Comparison of ENCODE assay signal across 34 mouse cellular contexts in the genomic region with DNA sequence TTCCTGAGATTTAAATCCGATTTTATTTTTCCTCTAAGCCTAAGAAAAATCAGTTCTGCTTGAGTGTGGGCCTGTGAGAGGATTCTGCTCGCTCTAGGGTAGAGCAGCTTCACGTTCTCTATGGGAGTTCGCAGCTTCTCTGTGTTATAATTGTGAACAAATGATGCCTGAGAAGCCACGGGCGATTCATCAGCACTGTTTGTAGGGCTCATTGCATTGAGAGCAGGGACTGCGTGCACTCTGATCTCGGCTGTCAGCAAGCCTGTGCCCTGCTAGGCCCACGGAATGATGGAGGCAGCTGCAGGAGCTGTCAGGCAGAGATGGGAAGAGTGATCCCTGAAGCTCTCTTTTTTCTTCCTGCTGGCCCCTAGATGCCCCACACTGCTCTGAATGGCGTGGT. TPM values are rescaled to one million over a fixed set of nuclear protein-coding genes. Genes with fewer than 3 reads are reported as not detected.
DNase-seq lines count a peak whose midpoint lies in the region; ATAC-seq lines count a peak whose summit lies in the region.
"Had no signal": no experiment of that assay in that cellular context is flagged by ENCODE, and none has a peak within 500 bp of the region (broad histone marks: within the 10 kb centered on the region; RNA-seq: fewer than 3 reads in every experiment).

No protein-coding gene starts in this region.

- peaks cover 66% of the 10 kb centered on the region for H3K27me3 ChIP-seq in megakaryocyte, embryonic 14.5 days (replicated peaks)
- H3K27me3 ChIP-seq: CH12.LX; liver, embryonic 15.5 days had no signal

- peak; percentile 72 for DNase-seq in heart, adult 11 months
- no peak for DNase-seq in heart, adult 8-10 months (ENCODE audit: low spot score)
- DNase-seq in thymus, postnatal 4 days: peak; percentile 3
- DNase-seq in thymus, postnatal 36 days: no peak
- DNase-seq in frontal cortex, postnatal 36 days (ENCODE audit: low spot score in 2 of 2): no peak
- DNase-seq in kidney, postnatal 14 days: no peak
- DNase-seq: adrenal gland, adult 2 months; adrenal gland, postnatal 36 days; cerebellum, adult 2 months; cerebellum, postnatal 14 days; gastrocnemius, postnatal 10 days; kidney, adult 9 months; kidney, postnatal 25 days; lung, embryonic 14.5 days; lung, postnatal 14 days; right cerebral cortex, adult 18-20 months; spleen, adult 18-20 months; thymus, adult 2 months had no signal

- peaks cover 41% of the 10 kb centered on the region for H3K4me1 ChIP-seq in megakaryocyte, embryonic 14.5 days
- H3K4me1 ChIP-seq: heart, embryonic 15.5 days had no signal

- H3K4me3 ChIP-seq in megakaryocyte, embryonic 14.5 days (replicated peaks): peak overlapping the region; percentile 67
- H3K4me3 ChIP-seq: erythroblast, embryonic 14.5 days; heart, embryonic 10.5 days; heart, embryonic 15.5 days; left cerebral cortex, adult 2 months; limb, embryonic 12.5 days; liver, embryonic 15.5 days had no signal

- no peak for ATAC-seq in megakaryocyte, adult 5-6 weeks (ENCODE audit: poor library complexity, severe bottlenecking)
- ATAC-seq: activated CD4-positive, CD25-positive, alpha-beta regulatory T cell, adult 4 months; forebrain, embryonic 16.5 days; intestine, postnatal 0 days had no signal

- no peaks in the 10 kb centered on the region for H3K9me3 ChIP-seq in megakaryocyte, embryonic 14.5 days
- H3K9me3 ChIP-seq: heart, embryonic 10.5 days; heart, embryonic 15.5 days; limb, embryonic 12.5 days; liver, embryonic 15.5 days had no signal

- H3K36me3 ChIP-seq in megakaryocyte, embryonic 14.5 days (replicated peaks; ENCODE audit: low read length): no peaks in the 10 kb centered on the region
- H3K36me3 ChIP-seq: heart, embryonic 10.5 days; heart, embryonic 15.5 days; limb, embryonic 12.5 days; liver, embryonic 15.5 days had no signal

RNA-seq across cellular contexts. Expression of a gene that starts 5.3 kb away (rescaled TPM):
- under 1 TPM in 3 of 4 experiments, not detected in 1; 0.11 to 0.35 (median 0.17) TPM for total RNA-seq in heart, adult 8-10 months (2022)
- not detected in 2 replicates for polyA plus RNA-seq in megakaryocyte, embryonic 14.5 days (2012; ENCODE audit: insufficient read depth, low replicate concordance)
- 0.09 TPM in 1 of 2 replicates, not detected in the other for total RNA-seq in megakaryocyte, adult 5-6 weeks (2015)
- 0.18 TPM in 1 of 2 replicates, not detected in the other for total RNA-seq in megakaryocyte, adult 5-6 weeks (2017)
- total RNA-seq: heart, postnatal 25 days; liver, adult 2 months; monocyte, adult 5-6 weeks had no signal
- polyA plus RNA-seq: activated CD4-positive, CD25-positive, alpha-beta regulatory T cell, adult 4 months; C2C12; erythroblast, embryonic 14.5 days; heart, embryonic 15.5 days; liver, adult 2 months had no signal

RNA-seq across cellular contexts. Expression of a gene that starts 35.4 kb away (rescaled TPM):
- 1 to 10 TPM in 1 of 4 experiments, under 1 TPM in 3; 0.44 to 1.1 (median 0.73) TPM for total RNA-seq in heart, adult 8-10 months (2022)
- polyA plus RNA-seq in megakaryocyte, embryonic 14.5 days (2012; ENCODE audit: insufficient read depth, low replicate concordance): not detected in 2 replicates
- total RNA-seq in megakaryocyte, adult 5-6 weeks (2015): not detected in 2 replicates
- total RNA-seq in megakaryocyte, adult 5-6 weeks (2017): not detected in 2 replicates
- total RNA-seq: liver, adult 2 months; monocyte, adult 5-6 weeks had no signal
- polyA plus RNA-seq: erythroblast, embryonic 14.5 days; liver, embryonic 15.5 days had no signal

RNA-seq across cellular contexts. Expression of a gene that starts 48.5 kb away (rescaled TPM):
- total RNA-seq in heart, adult 8-10 months (2022): 1 to 10 TPM; 1.5 to 5.1 (median 1.9) TPM
- 68.0 and 131 TPM in 2 replicates for polyA plus RNA-seq in megakaryocyte, embryonic 14.5 days (2012; ENCODE audit: insufficient read depth, low replicate concordance)
- total RNA-seq in megakaryocyte, adult 5-6 weeks (2015): 205 and 221 TPM in 2 replicates
- total RNA-seq in megakaryocyte, adult 5-6 weeks (2017): 94.8 and 109 TPM in 2 replicates
- polyA plus RNA-seq: C2C12 had no signal

Comparison
In these comparisons a context has a peak if more than half of its experiments do, and no peak if none do; other contexts are left out.
1. DNase-seq: peak in heart, adult 11 months (single experiment) and thymus, postnatal 4 days (single experiment); none in heart, adult 8-10 months (single experiment), thymus, postnatal 36 days (0 of 2), frontal cortex, postnatal 36 days (0 of 2) and kidney, postnatal 14 days (single experiment).
2. RNA of a gene that starts 48.5 kb away (total RNA-seq): 94.8 to 221 TPM in megakaryocyte, adult 5-6 weeks; 1.5 to 5.1 TPM in heart, adult 8-10 months; every median in the first group is over 10 times any median in the second.